Mouse (Mus musculus) erythroblast, embryonic 14.5 days (primary cell): ENCODE results near the gene Sarnp.

ENCODE experiments used
- GATA1 ChIP-seq: IDR thresholded peaks from 2 replicates; pipeline ENCODE4 v1.6.1; 2012; ENCODE audit warnings: low read length, inconsistent platforms, mixed read lengths
- TAL1 ChIP-seq: IDR thresholded peaks from 3 replicates; pipeline ENCODE4 v1.6.1; 2012; ENCODE audit warnings: low read length, inconsistent platforms, mixed read lengths

DNA sequence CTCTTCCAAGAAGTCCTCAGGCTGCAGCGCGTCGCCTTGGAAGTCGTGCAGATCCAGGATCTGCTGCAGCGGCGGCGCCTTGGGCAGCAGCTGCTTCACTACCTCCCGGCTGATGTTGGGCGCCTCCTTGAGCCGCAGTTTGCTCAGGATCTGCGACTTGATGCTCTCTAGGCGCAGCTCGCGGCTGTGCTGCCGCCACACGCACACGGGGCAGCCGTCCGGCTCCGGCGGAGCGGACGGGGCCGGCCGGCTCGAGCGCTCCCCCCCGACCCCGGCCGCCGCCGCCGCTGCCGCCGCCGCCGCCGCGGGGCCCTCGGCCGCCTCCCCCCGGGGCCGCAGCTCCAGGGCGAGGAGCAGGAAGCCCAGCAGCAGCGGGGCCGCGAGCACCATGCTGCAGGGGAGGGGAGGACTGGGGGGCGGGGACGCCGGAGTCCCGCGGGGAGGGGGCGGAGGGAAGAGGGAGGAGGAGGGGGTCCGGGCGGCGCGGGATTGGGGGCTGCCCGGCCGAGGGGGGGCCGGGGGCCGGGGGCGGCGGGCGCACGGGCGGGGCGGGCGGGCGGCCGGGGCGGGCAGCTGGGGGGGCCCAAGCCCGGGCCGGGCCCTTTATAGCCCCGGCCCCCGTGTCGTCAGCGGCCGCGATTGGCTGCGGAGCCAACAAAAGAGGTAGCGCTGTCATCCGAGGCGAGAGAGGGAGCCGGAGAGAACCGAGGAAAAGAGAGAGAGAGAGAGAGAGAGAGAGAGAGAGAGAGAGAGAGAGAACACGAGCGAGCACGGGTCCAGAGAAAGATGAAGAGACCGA, 74.4 kb downstream of the Sarnp start, which contains the start of gene Gdf11:
- TF ChIP-seq GATA1 (no peak), TAL1 (no peak)
